Mouse (Mus musculus) cerebellum, adult 2 months (tissue): ENCODE data around the gene Serpina1f.

Source experiments
- CTCF ChIP-seq: fragments of 200-500 bp; IDR thresholded peaks from 2 replicates; pipeline ENCODE4 v1.5.1; 2011; ENCODE audit warnings: low read depth, mild to moderate bottlenecking, control low read depth, low read length, moderate library complexity, borderline replicate concordance; ENCODE audit not compliant: insufficient read depth
- POLR2A ChIP-seq: fragments of 200-500 bp; IDR thresholded peaks from 2 replicates; pipeline ENCODE4 v1.6.1; 2011; ENCODE audit warnings: low read length, control low read depth, borderline replicate concordance; ENCODE audit not compliant: insufficient read depth

GRCm38 (mm10) chr12:103705547-103705946, 10.2 kb upstream of the Serpina1f start:
- TF ChIP-seq POLR2A (no peak), CTCF (no peak)
